Mouse (Mus musculus) embryo, embryonic 9.5 days (tissue): ENCODE data around the gene Paqr7.

Experiments
- DNase-seq: peaks from one replicate; pipeline ENCODE4 v3.0.0-alpha.2; 2017; ENCODE audit errors: extremely low spot score

The Paqr7 gene

GRCm38 (mm10) chr4:134534932-134535786, 38.7 kb downstream of the Paqr7 start, which contains the start of gene Mtfr1l:
Mtfr1l (minus strand) TSS chr4:134535387.
- peak; percentile 98 for DNase-seq

GRCm38 (mm10) chr4:134535787-134536151, 39.3 kb downstream of the Paqr7 start:
- peak; percentile 19 for DNase-seq

GRCm38 (mm10) chr4:134538997-134539580, 42.6 kb downstream of the Paqr7 start:
- no peak for DNase-seq

- no peak for DNase-seq
These were observed 46.2 kb downstream of the Paqr7 start for GRCm38 (mm10) chr4:134542726-134543125.

- DNase-seq, result peak; percentile 92
These were observed 46.8 kb downstream of the Paqr7 start for GRCm38 (mm10) chr4:134543261-134543660.

- no peak for DNase-seq
These were observed 50.6 kb downstream of the Paqr7 start for GRCm38 (mm10) chr4:134546814-134547705.

GRCm38 (mm10) chr4:134548169-134548938, 51.9 kb downstream of the Paqr7 start:
- no peak for DNase-seq

- no peak for DNase-seq
These were observed 53.4 kb downstream of the Paqr7 start for GRCm38 (mm10) chr4:134549899-134550298.

GRCm38 (mm10) chr4:134551494-134552316, 55.2 kb downstream of the Paqr7 start, which contains the start of gene Selenon:
Selenon (minus strand) TSS chr4:134552166.
- DNase-seq, result peak; percentile 86

GRCm38 (mm10) chr4:134553631-134554030, 57.1 kb downstream of the Paqr7 start:
- no peak for DNase-seq

GRCm38 (mm10) chr4:134555956-134556580, 59.6 kb downstream of the Paqr7 start:
- no peak for DNase-seq

GRCm38 (mm10) chr4:134557626-134558249, 61.2 kb downstream of the Paqr7 start:
- peak; percentile 53 for DNase-seq

- no peak for DNase-seq
These were observed 62.1 kb downstream of the Paqr7 start for GRCm38 (mm10) chr4:134558570-134559113.

GRCm38 (mm10) chr4:134559154-134559553, 62.7 kb downstream of the Paqr7 start:
- no peak for DNase-seq
